Mouse (Mus musculus): Measurements from ENCODE around the gene Rnf144b. TPM values are rescaled to one million over a fixed set of nuclear protein-coding genes. Genes with fewer than 3 reads are reported as not detected.

Rnf144b gene
- polyA plus RNA-seq, 1 experiment = 15.1 TPM

GRCm38 (mm10) chr13:47112924-47113323, 9.5 kb upstream of the Rnf144b start:
- Histone ChIP-seq H3K4me3 (ENCODE audit: insufficient read depth, low read length) (no peak overlapping the region), H3K27ac (ENCODE audit: insufficient read depth, low read length) (no peak overlapping the region), H3K4me1 (ENCODE audit: control insufficient read depth, insufficient read depth, low read length) (no peaks in the 10 kb centered on the region)
- TF ChIP-seq POLR2A (IDR thresholded peaks at IDR 0.05; ENCODE audit: extremely low read depth, insufficient read depth, low read length) (no peak), CTCF (IDR thresholded peaks at IDR 0.05; ENCODE audit: extremely low read depth, insufficient read depth, low read length) (no peak)

- Histone ChIP-seq H3K4me1 (ENCODE audit: control insufficient read depth, insufficient read depth, low read length) (no peaks in the 10 kb centered on the region), H3K27ac (ENCODE audit: insufficient read depth, low read length) (no peak overlapping the region), H3K4me3 (ENCODE audit: insufficient read depth, low read length) (no peak overlapping the region)
- TF ChIP-seq CTCF (IDR thresholded peaks at IDR 0.05; ENCODE audit: extremely low read depth, insufficient read depth, low read length) = no peak
- TF ChIP-seq POLR2A (IDR thresholded peaks at IDR 0.05; ENCODE audit: extremely low read depth, insufficient read depth, low read length) = no peak
These were observed 6.5 kb upstream of the Rnf144b start for GRCm38 (mm10) chr13:47116000-47116399.

GRCm38 (mm10) chr13:47121333-47121889, 1.0 kb upstream of the Rnf144b start:
- Histone ChIP-seq H3K4me1 (ENCODE audit: control insufficient read depth, insufficient read depth, low read length) (no peaks in the 10 kb centered on the region), H3K27ac (ENCODE audit: insufficient read depth, low read length) (no peak overlapping the region), H3K4me3 (ENCODE audit: insufficient read depth, low read length) (peak overlapping the region; percentile 78; the same call in 1 of the 2 replicates)
- TF ChIP-seq POLR2A (IDR thresholded peaks at IDR 0.05; ENCODE audit: extremely low read depth, insufficient read depth, low read length) = no peak
- peak; percentile 32 for TF ChIP-seq CTCF (IDR thresholded peaks at IDR 0.05; ENCODE audit: extremely low read depth, insufficient read depth, low read length)

- TF ChIP-seq CTCF (IDR thresholded peaks at IDR 0.05; ENCODE audit: extremely low read depth, insufficient read depth, low read length) (no peak), POLR2A (IDR thresholded peaks at IDR 0.05; ENCODE audit: extremely low read depth, insufficient read depth, low read length) (no peak)
These were observed 2.0 kb downstream of the Rnf144b start for GRCm38 (mm10) chr13:47124449-47124848.

GRCm38 (mm10) chr13:47124986-47125385, 2.5 kb downstream of the Rnf144b start:
- Histone ChIP-seq H3K4me1 (ENCODE audit: control insufficient read depth, insufficient read depth, low read length) (no peaks in the 10 kb centered on the region), H3K27ac (ENCODE audit: insufficient read depth, low read length) (no peak overlapping the region), H3K4me3 (ENCODE audit: insufficient read depth, low read length) (no peak overlapping the region)
- TF ChIP-seq CTCF (IDR thresholded peaks at IDR 0.05; ENCODE audit: extremely low read depth, insufficient read depth, low read length) (no peak), POLR2A (IDR thresholded peaks at IDR 0.05; ENCODE audit: extremely low read depth, insufficient read depth, low read length) (no peak)

More at GRCm38 (mm10) chr13:47124449-47124848, 2.0 kb downstream of the Rnf144b start:
- no peaks in the 10 kb centered on the region for H3K4me1 ChIP-seq (ENCODE audit: control insufficient read depth, insufficient read depth, low read length)
- H3K27ac ChIP-seq (ENCODE audit: insufficient read depth, low read length) = no peak overlapping the region
- no peak overlapping the region for H3K4me3 ChIP-seq (ENCODE audit: insufficient read depth, low read length)

GRCm38 (mm10) chr13:47125595-47125994, 3.1 kb downstream of the Rnf144b start:
- no peaks in the 10 kb centered on the region for H3K4me1 ChIP-seq (ENCODE audit: control insufficient read depth, insufficient read depth, low read length)
- TF ChIP-seq CTCF (IDR thresholded peaks at IDR 0.05; ENCODE audit: extremely low read depth, insufficient read depth, low read length) = no peak
- no peak for TF ChIP-seq POLR2A (IDR thresholded peaks at IDR 0.05; ENCODE audit: extremely low read depth, insufficient read depth, low read length)
- H3K4me3 ChIP-seq (ENCODE audit: insufficient read depth, low read length) = no peak overlapping the region
- no peak overlapping the region for H3K27ac ChIP-seq (ENCODE audit: insufficient read depth, low read length)

- TF ChIP-seq CTCF (IDR thresholded peaks at IDR 0.05; ENCODE audit: extremely low read depth, insufficient read depth, low read length) = no peak
- no peak for TF ChIP-seq POLR2A (IDR thresholded peaks at IDR 0.05; ENCODE audit: extremely low read depth, insufficient read depth, low read length)
- Histone ChIP-seq H3K4me1 (ENCODE audit: control insufficient read depth, insufficient read depth, low read length) (no peaks in the 10 kb centered on the region), H3K4me3 (ENCODE audit: insufficient read depth, low read length) (no peak overlapping the region), H3K27ac (ENCODE audit: insufficient read depth, low read length) (no peak overlapping the region)
These were observed 6.6 kb downstream of the Rnf144b start for GRCm38 (mm10) chr13:47129090-47129489.

GRCm38 (mm10) chr13:47133058-47133457, 10.6 kb downstream of the Rnf144b start:
- Histone ChIP-seq H3K27ac (ENCODE audit: insufficient read depth, low read length) (no peak overlapping the region), H3K4me1 (ENCODE audit: control insufficient read depth, insufficient read depth, low read length) (no peaks in the 10 kb centered on the region), H3K4me3 (ENCODE audit: insufficient read depth, low read length) (no peak overlapping the region)
- TF ChIP-seq POLR2A (IDR thresholded peaks at IDR 0.05; ENCODE audit: extremely low read depth, insufficient read depth, low read length) = no peak
- no peak for TF ChIP-seq CTCF (IDR thresholded peaks at IDR 0.05; ENCODE audit: extremely low read depth, insufficient read depth, low read length)

- TF ChIP-seq POLR2A (IDR thresholded peaks at IDR 0.05; ENCODE audit: extremely low read depth, insufficient read depth, low read length) (no peak), CTCF (IDR thresholded peaks at IDR 0.05; ENCODE audit: extremely low read depth, insufficient read depth, low read length) (no peak)
- H3K4me1 ChIP-seq (ENCODE audit: control insufficient read depth, insufficient read depth, low read length) = no peaks in the 10 kb centered on the region
- H3K4me3 ChIP-seq (ENCODE audit: insufficient read depth, low read length) = no peak overlapping the region
- H3K27ac ChIP-seq (ENCODE audit: insufficient read depth, low read length) = no peak overlapping the region
These were observed 12.4 kb downstream of the Rnf144b start for GRCm38 (mm10) chr13:47134836-47135235.

- H3K27ac ChIP-seq (ENCODE audit: insufficient read depth, low read length) = no peak overlapping the region
- no peak for TF ChIP-seq POLR2A (IDR thresholded peaks at IDR 0.05; ENCODE audit: extremely low read depth, insufficient read depth, low read length)
- H3K4me1 ChIP-seq (ENCODE audit: control insufficient read depth, insufficient read depth, low read length) = no peaks in the 10 kb centered on the region
- no peak overlapping the region for H3K4me3 ChIP-seq (ENCODE audit: insufficient read depth, low read length)
These were observed 13.3 kb downstream of the Rnf144b start for GRCm38 (mm10) chr13:47135741-47136140.
